Mouse (Mus musculus) retina, adult 2 months (tissue): ENCODE data around the gene Trip12.

ENCODE experiments used
- DNase-seq: peaks from one replicate; pipeline ENCODE4 v3.0.0-alpha.2; 2012; ENCODE audit warnings: low read depth, low spot score

The Trip12 gene

GRCm38 (mm10) chr1:84795335-84795734 is 45.0 kb downstream of the Trip12 start:
- DNase-seq = no peak

- DNase-seq = no peak
Observed at GRCm38 (mm10) chr1:84791393-84791792, 48.9 kb downstream of the Trip12 start.

GRCm38 (mm10) chr1:84780630-84781029 is 59.7 kb downstream of the Trip12 start:
- DNase-seq = no peak

- DNase-seq = no peak
Observed at GRCm38 (mm10) chr1:84777455-84777854, 62.9 kb downstream of the Trip12 start.

- no peak for DNase-seq
Observed at GRCm38 (mm10) chr1:84758843-84759242, 81.5 kb downstream of the Trip12 start.

- DNase-seq = no peak
Observed at GRCm38 (mm10) chr1:84742156-84742555, 98.2 kb downstream of the Trip12 start.

- no peak for DNase-seq
Observed at GRCm38 (mm10) chr1:84740080-84740479, 100.2 kb downstream of the Trip12 start.

- DNase-seq = no peak
Observed at GRCm38 (mm10) chr1:84737097-84737496, 103.2 kb downstream of the Trip12 start.

- no peak for DNase-seq
Observed at GRCm38 (mm10) chr1:84733799-84734198, 106.5 kb downstream of the Trip12 start.

- DNase-seq = no peak
Observed at GRCm38 (mm10) chr1:84731763-84732162, 108.6 kb downstream of the Trip12 start.

GRCm38 (mm10) chr1:84722841-84723240 is 117.5 kb downstream of the Trip12 start:
- no peak for DNase-seq

GRCm38 (mm10) chr1:84722371-84722770 is 117.9 kb downstream of the Trip12 start:
- no peak for DNase-seq

GRCm38 (mm10) chr1:84721942-84722341 is 118.4 kb downstream of the Trip12 start:
- DNase-seq = no peak

GRCm38 (mm10) chr1:84709810-84710785 is 130.2 kb downstream of the Trip12 start:
- no peak for DNase-seq

- no peak for DNase-seq
Observed at GRCm38 (mm10) chr1:84709406-84709805, 130.9 kb downstream of the Trip12 start.

- no peak for DNase-seq
Observed at GRCm38 (mm10) chr1:84700254-84700653, 140.1 kb downstream of the Trip12 start.

- peak; percentile 41 for DNase-seq
Observed at GRCm38 (mm10) chr1:84697136-84697535, 143.2 kb downstream of the Trip12 start.

GRCm38 (mm10) chr1:84695517-84696411 is 144.6 kb downstream of the Trip12 start, which contains the start of gene Dner:
Dner (minus strand) TSS chr1:84696221.
- no peak for DNase-seq

GRCm38 (mm10) chr1:84694688-84695474 is 145.4 kb downstream of the Trip12 start:
- DNase-seq = no peak

- no peak for DNase-seq
Observed at GRCm38 (mm10) chr1:84677910-84678309, 162.4 kb downstream of the Trip12 start.
